Mouse (Mus musculus): ENCODE data around the gene Zfp451. TPM values are rescaled to one million over a fixed set of nuclear protein-coding genes. Genes with fewer than 3 reads are reported as not detected.

Zfp451 gene
- polyA plus RNA-seq, 1 experiment from 2014 or later = 43.5 TPM

- Histone ChIP-seq H3K27me3 (ENCODE audit: control insufficient read depth, insufficient read depth, low read length) (no peaks in the 10 kb centered on the region), H3K9ac (ENCODE audit: low read length) (no peak overlapping the region), H3K4me3 (ENCODE audit: low read depth, low read length) (no peak overlapping the region), H3K27ac (ENCODE audit: low read depth, low read length) (no peak overlapping the region), H3K9me3 (ENCODE audit: control insufficient read depth, low read length) (no peaks in the 10 kb centered on the region), H3K4me2 (no peak overlapping the region), H3K36me3 (ENCODE audit: control insufficient read depth, insufficient read depth, low read length) (peaks cover 6% of the 10 kb centered on the region), H3K4me1 (ENCODE audit: control insufficient read depth, insufficient read depth, low read length) (no peaks in the 10 kb centered on the region)
- ATAC-seq (ENCODE audit: low FRiP score) (no peak), DNase-seq (ENCODE audit: low spot score, missing footprints) (no peak)
- WGBS = 87% methylated on average over 11 of the region's 11 CpGs
Observed at GRCm38 (mm10) chr1:33765468-33766080, 48.8 kb downstream of the Zfp451 start.

- no peaks in the 10 kb centered on the region for H3K9me3 ChIP-seq (ENCODE audit: control insufficient read depth, low read length)
- DNase-seq (ENCODE audit: low spot score, missing footprints) (no peak), ATAC-seq (ENCODE audit: low FRiP score) (no peak)
- H3K36me3 ChIP-seq (ENCODE audit: control insufficient read depth, insufficient read depth, low read length) = 0 out of 2 replicates have a peak, but pooled peaks cover 2% of the 10 kb centered on the region
- no peak overlapping the region for H3K4me3 ChIP-seq (ENCODE audit: low read depth, low read length)
- H3K27me3 ChIP-seq (ENCODE audit: control insufficient read depth, insufficient read depth, low read length) = no peaks in the 10 kb centered on the region
- WGBS = 67% methylated on average over 2 of the region's 2 CpGs
- no peaks in the 10 kb centered on the region for H3K4me1 ChIP-seq (ENCODE audit: control insufficient read depth, insufficient read depth, low read length)
- no peak overlapping the region for H3K27ac ChIP-seq (ENCODE audit: low read depth, low read length)
- no peak overlapping the region for H3K9ac ChIP-seq (ENCODE audit: low read length)
- H3K4me2 ChIP-seq = no peak overlapping the region
Observed at GRCm38 (mm10) chr1:33763826-33764225, 50.6 kb downstream of the Zfp451 start.

GRCm38 (mm10) chr1:33758488-33758887 lies 55.9 kb downstream of the Zfp451 start:
- DNase-seq (ENCODE audit: low spot score, missing footprints) (no peak), ATAC-seq (ENCODE audit: low FRiP score) (no peak)
- Histone ChIP-seq H3K4me2 (no peak overlapping the region), H3K9ac (ENCODE audit: low read length) (no peak overlapping the region), H3K27ac (ENCODE audit: low read depth, low read length) (no peak overlapping the region), H3K27me3 (ENCODE audit: control insufficient read depth, insufficient read depth, low read length) (no peaks in the 10 kb centered on the region; the same call in 1 of the 2 replicates), H3K36me3 (ENCODE audit: control insufficient read depth, insufficient read depth, low read length) (no peaks in the 10 kb centered on the region), H3K9me3 (ENCODE audit: control insufficient read depth, low read length) (no peaks in the 10 kb centered on the region), H3K4me3 (ENCODE audit: low read depth, low read length) (no peak overlapping the region), H3K4me1 (ENCODE audit: control insufficient read depth, insufficient read depth, low read length) (peaks cover 11% of the 10 kb centered on the region)
- WGBS = 61% methylated on average over 4 of the region's 4 CpGs

- peaks cover 11% of the 10 kb centered on the region for H3K4me1 ChIP-seq (ENCODE audit: control insufficient read depth, insufficient read depth, low read length)
- no peaks in the 10 kb centered on the region for H3K36me3 ChIP-seq (ENCODE audit: control insufficient read depth, insufficient read depth, low read length)
- peak within 1 kb of the TSS; percentile 54 for H3K4me3 ChIP-seq (ENCODE audit: low read depth, low read length)
- no peaks in the 10 kb centered on the region for H3K9me3 ChIP-seq (ENCODE audit: control insufficient read depth, low read length)
- ATAC-seq (ENCODE audit: low FRiP score) (peak; percentile 93), DNase-seq (ENCODE audit: low spot score, missing footprints) (peak; percentile 96)
- H3K9ac ChIP-seq (ENCODE audit: low read length) = peak within 1 kb of the TSS; percentile 78
- no peak within 1 kb of the TSS for H3K27ac ChIP-seq (ENCODE audit: low read depth, low read length)
- H3K27me3 ChIP-seq (ENCODE audit: control insufficient read depth, insufficient read depth, low read length) = no peaks in the 10 kb centered on the region; the same call in 1 of the 2 replicates
- peak within 1 kb of the TSS; percentile 92 for H3K4me2 ChIP-seq
- under 1% methylated on average over 60 of the region's 61 CpGs for WGBS
Observed at GRCm38 (mm10) chr1:33757491-33758041, 56.8 kb downstream of the Zfp451 start, which contains the start of gene Bag2. Gene Bag2, minus strand, starts transcription at chr1:33757795.

GRCm38 (mm10) chr1:33757033-33757413 lies 57.4 kb downstream of the Zfp451 start:
- H3K27me3 ChIP-seq (ENCODE audit: control insufficient read depth, insufficient read depth, low read length) = no peaks in the 10 kb centered on the region; the same call in 1 of the 2 replicates
- no peak overlapping the region for H3K27ac ChIP-seq (ENCODE audit: low read depth, low read length)
- DNase-seq (ENCODE audit: low spot score, missing footprints) (peak; percentile 93), ATAC-seq (ENCODE audit: low FRiP score) (peak; percentile 67)
- H3K9me3 ChIP-seq (ENCODE audit: control insufficient read depth, low read length) = no peaks in the 10 kb centered on the region
- WGBS = 12% methylated on average over 14 of the region's 14 CpGs
- peak overlapping the region; percentile 54 for H3K4me3 ChIP-seq (ENCODE audit: low read depth, low read length)
- peak overlapping the region; percentile 78 for H3K9ac ChIP-seq (ENCODE audit: low read length)
- H3K4me1 ChIP-seq (ENCODE audit: control insufficient read depth, insufficient read depth, low read length) = peaks cover 11% of the 10 kb centered on the region
- no peaks in the 10 kb centered on the region for H3K36me3 ChIP-seq (ENCODE audit: control insufficient read depth, insufficient read depth, low read length)
- peak overlapping the region; percentile 92 for H3K4me2 ChIP-seq

- Histone ChIP-seq H3K27me3 (ENCODE audit: control insufficient read depth, insufficient read depth, low read length) (no peaks in the 10 kb centered on the region; the same call in 1 of the 2 replicates), H3K4me3 (ENCODE audit: low read depth, low read length) (peak overlapping the region; percentile 54), H3K9me3 (ENCODE audit: control insufficient read depth, low read length) (no peaks in the 10 kb centered on the region), H3K36me3 (ENCODE audit: control insufficient read depth, insufficient read depth, low read length) (no peaks in the 10 kb centered on the region), H3K4me1 (ENCODE audit: control insufficient read depth, insufficient read depth, low read length) (peaks cover 11% of the 10 kb centered on the region), H3K27ac (ENCODE audit: low read depth, low read length) (no peak overlapping the region), H3K9ac (ENCODE audit: low read length) (peak overlapping the region; percentile 78), H3K4me2 (peak overlapping the region; percentile 92)
- WGBS = 39% methylated on average over 18 of the region's 18 CpGs
- ATAC-seq (ENCODE audit: low FRiP score) (no peak), DNase-seq (ENCODE audit: low spot score, missing footprints) (peak; percentile 92)
Observed at GRCm38 (mm10) chr1:33756258-33757032, 58.0 kb downstream of the Zfp451 start.

GRCm38 (mm10) chr1:33755799-33756198 lies 58.6 kb downstream of the Zfp451 start:
- no peak overlapping the region for H3K4me3 ChIP-seq (ENCODE audit: low read depth, low read length)
- no peak overlapping the region for H3K9ac ChIP-seq (ENCODE audit: low read length)
- no peak overlapping the region for H3K27ac ChIP-seq (ENCODE audit: low read depth, low read length)
- DNase-seq (ENCODE audit: low spot score, missing footprints) (no peak), ATAC-seq (ENCODE audit: low FRiP score) (no peak)
- 92% methylated on average over 7 of the region's 7 CpGs for WGBS
- no peak overlapping the region for H3K4me2 ChIP-seq
- peaks cover 11% of the 10 kb centered on the region for H3K4me1 ChIP-seq (ENCODE audit: control insufficient read depth, insufficient read depth, low read length)
- H3K9me3 ChIP-seq (ENCODE audit: control insufficient read depth, low read length) = no peaks in the 10 kb centered on the region
- H3K36me3 ChIP-seq (ENCODE audit: control insufficient read depth, insufficient read depth, low read length) = no peaks in the 10 kb centered on the region
- no peaks in the 10 kb centered on the region; the same call in 1 of the 2 replicates for H3K27me3 ChIP-seq (ENCODE audit: control insufficient read depth, insufficient read depth, low read length)

GRCm38 (mm10) chr1:33754965-33755735 lies 59.2 kb downstream of the Zfp451 start:
- no peak overlapping the region for H3K27ac ChIP-seq (ENCODE audit: low read depth, low read length)
- H3K36me3 ChIP-seq (ENCODE audit: control insufficient read depth, insufficient read depth, low read length) = no peaks in the 10 kb centered on the region
- 91% methylated on average over 21 of the region's 21 CpGs for WGBS
- H3K9me3 ChIP-seq (ENCODE audit: control insufficient read depth, low read length) = no peaks in the 10 kb centered on the region
- no peaks in the 10 kb centered on the region; the same call in 1 of the 2 replicates for H3K27me3 ChIP-seq (ENCODE audit: control insufficient read depth, insufficient read depth, low read length)
- no peak for ATAC-seq (ENCODE audit: low FRiP score)
- no peak for DNase-seq (ENCODE audit: low spot score, missing footprints)
- no peak overlapping the region for H3K9ac ChIP-seq (ENCODE audit: low read length)
- no peak overlapping the region for H3K4me2 ChIP-seq
- H3K4me3 ChIP-seq (ENCODE audit: low read depth, low read length) = no peak overlapping the region
- H3K4me1 ChIP-seq (ENCODE audit: control insufficient read depth, insufficient read depth, low read length) = peaks cover 11% of the 10 kb centered on the region
